Mouse (Mus musculus): Measurements from ENCODE around the gene Smarcc1. TPM values are rescaled to one million over a fixed set of nuclear protein-coding genes. Genes with fewer than 3 reads are reported as not detected.

Gene Smarcc1
- total and polyA plus RNA-seq, 3 experiments = 35.5 to 488 (median 79.0) TPM

- TF ChIP-seq USF1 (IDR thresholded peaks at IDR 0.05; ENCODE audit: low read depth, low read length) (no peak), MAX (IDR thresholded peaks at IDR 0.05; ENCODE audit: low read length) (0 out of 2 replicates have a peak, but pooled peaks have one; percentile 36), JUND (IDR thresholded peaks at IDR 0.05; ENCODE audit: low read depth, low read length) (no peak), MXI1 (IDR thresholded peaks at IDR 0.05; ENCODE audit: low read depth, low read length) (peak; percentile 92), MYB (IDR thresholded peaks at IDR 0.05; ENCODE audit: low read depth, low read length) (no peak), MYC (IDR thresholded peaks at IDR 0.05; ENCODE audit: low read depth, low read length) (0 out of 2 replicates have a peak, but pooled peaks have one; percentile 28), SIN3A (IDR thresholded peaks at IDR 0.05; ENCODE audit: low read length) (peak; percentile 58), ZKSCAN1 (IDR thresholded peaks at IDR 0.05; ENCODE audit: low read depth, low read length) (no peak), HCFC1 (IDR thresholded peaks at IDR 0.05; ENCODE audit: low read depth, low read length) (no peak), POLR2AphosphoS2 (IDR thresholded peaks at IDR 0.05; ENCODE audit: low read length) (no peak), ELF1 (IDR thresholded peaks at IDR 0.05; ENCODE audit: low read depth, low read length) (no peak), RAD21 (IDR thresholded peaks at IDR 0.05; ENCODE audit: low read depth, low read length) (no peak), MEF2A (IDR thresholded peaks at IDR 0.05; ENCODE audit: extremely low read depth, insufficient replicate concordance, low read depth, low read length, poor library complexity, severe bottlenecking) (no peak)
Observed at GRCm38 (mm10) chr9:110132201-110132605, 14.7 kb downstream of the Smarcc1 start (continued).

GRCm38 (mm10) chr9:110132921-110133320 lies 15.4 kb downstream of the Smarcc1 start:
- peaks cover 3 to 15% of the 10 kb centered on the region in 2 experiments; a peak in 3 of 4 replicates for H3K4me1 ChIP-seq (ENCODE audit: control insufficient read depth in 1 of 2, insufficient read depth in 2 of 2, low read length in 2 of 2)
- H3K9me3 ChIP-seq (replicated peaks; ENCODE audit: insufficient read depth, low read length) = no peaks in the 10 kb centered on the region
- H3K27ac ChIP-seq (ENCODE audit: control insufficient read depth, low read depth, low read length) = no peak overlapping the region
- no peaks in the 10 kb centered on the region for H3K27me3 ChIP-seq (ENCODE audit: control insufficient read depth in 1 of 2, insufficient read depth in 2 of 2, low read length in 2 of 2)
- H3K9ac ChIP-seq (ENCODE audit: control insufficient read depth, low read depth, low read length, poor library complexity, severe bottlenecking) = peak overlapping the region; percentile 91
- H3K79me2 ChIP-seq (ENCODE audit: control insufficient read depth, insufficient read depth, low read length, poor library complexity) = peaks cover 46% of the 10 kb centered on the region
- peak overlapping the region; percentile 80 to 83 for H3K4me3 ChIP-seq (ENCODE audit: control insufficient read depth in 1 of 2, insufficient read depth in 1 of 2, low read depth in 2 of 2, low read length in 2 of 2)
- DNase-seq (ENCODE audit: low read depth, low spot score) = no peak
- H3K36me3 ChIP-seq (ENCODE audit: control insufficient read depth in 1 of 2, insufficient read depth in 2 of 2, low read length in 2 of 2) = peaks cover 11 to 31% of the 10 kb centered on the region in 2 experiments
- TF ChIP-seq GATA1 (IDR thresholded peaks at IDR 0.05; ENCODE audit: low read depth, low read length) = no peak
- peak; percentile 95 for TF ChIP-seq MAFK (IDR thresholded peaks at IDR 0.05; ENCODE audit: borderline replicate concordance, low read depth, low read length)
- TF ChIP-seq POLR2A (IDR thresholded peaks at IDR 0.05; ENCODE audit: control insufficient read depth in 1 of 2, insufficient read depth in 1 of 2, low read depth in 1 of 2, low read length in 2 of 2, poor library complexity in 1 of 2) = no peak
- no peak for TF ChIP-seq TAL1 (IDR thresholded peaks at IDR 0.05; ENCODE audit: low read length)

- DNase-seq (ENCODE audit: low read depth, low spot score) = peak; percentile 54
- no peak overlapping the region for H3K9ac ChIP-seq (ENCODE audit: control insufficient read depth, low read depth, low read length, poor library complexity, severe bottlenecking)
- no peak overlapping the region for H3K4me3 ChIP-seq (ENCODE audit: control insufficient read depth in 1 of 2, insufficient read depth in 1 of 2, low read depth in 2 of 2, low read length in 2 of 2)
- H3K36me3 ChIP-seq (ENCODE audit: control insufficient read depth in 1 of 2, insufficient read depth in 2 of 2, low read length in 2 of 2) = peaks cover 11 to 41% of the 10 kb centered on the region in 2 experiments
- H3K27me3 ChIP-seq (ENCODE audit: control insufficient read depth in 1 of 2, insufficient read depth in 2 of 2, low read length in 2 of 2) = no peaks in the 10 kb centered on the region
- no peaks in the 10 kb centered on the region for H3K9me3 ChIP-seq (replicated peaks; ENCODE audit: insufficient read depth, low read length)
- TF ChIP-seq POLR2AphosphoS2 (IDR thresholded peaks at IDR 0.05; ENCODE audit: low read length) (no peak), TAL1 (IDR thresholded peaks at IDR 0.05; ENCODE audit: low read length) (no peak), SIN3A (IDR thresholded peaks at IDR 0.05; ENCODE audit: low read length) (peak; percentile 28; the same call in 1 of the 2 replicates), GATA1 (IDR thresholded peaks at IDR 0.05; ENCODE audit: low read depth, low read length) (no peak), HCFC1 (IDR thresholded peaks at IDR 0.05; ENCODE audit: low read depth, low read length) (0 out of 2 replicates have a peak, but pooled peaks have one; percentile 21), MAZ (IDR thresholded peaks at IDR 0.05; ENCODE audit: low read depth, low read length) (no peak), UBTF (IDR thresholded peaks at IDR 0.05; ENCODE audit: borderline replicate concordance, insufficient read depth, low read depth, low read length) (no peak), MXI1 (IDR thresholded peaks at IDR 0.05; ENCODE audit: low read depth, low read length) (no peak), SMC3 (IDR thresholded peaks at IDR 0.05; ENCODE audit: low read depth, low read length) (peak; percentile 23; the same call in 1 of the 2 replicates), CTCF (IDR thresholded peaks at IDR 0.05 in 2 of 3, conservative IDR thresholded peaks at IDR 0.05 in 1 of 3; ENCODE audit: control insufficient read depth in 1 of 3, insufficient read depth in 1 of 3, low read depth in 2 of 3, low read length in 3 of 3, poor library complexity in 1 of 3, severe bottlenecking in 1 of 3) (peak; percentile 55 to 75 (median 64)), MEF2A (IDR thresholded peaks at IDR 0.05; ENCODE audit: extremely low read depth, insufficient replicate concordance, low read depth, low read length, poor library complexity, severe bottlenecking) (no peak), JUND (IDR thresholded peaks at IDR 0.05; ENCODE audit: low read depth, low read length) (no peak)
- H3K27ac ChIP-seq (ENCODE audit: control insufficient read depth, low read depth, low read length) = no peak overlapping the region
- peaks cover 46% of the 10 kb centered on the region for H3K79me2 ChIP-seq (ENCODE audit: control insufficient read depth, insufficient read depth, low read length, poor library complexity)
- peaks cover 8 to 15% of the 10 kb centered on the region in 2 experiments; a peak in 3 of 4 replicates for H3K4me1 ChIP-seq (ENCODE audit: control insufficient read depth in 1 of 2, insufficient read depth in 2 of 2, low read length in 2 of 2)
Observed at GRCm38 (mm10) chr9:110134176-110134575, 16.7 kb downstream of the Smarcc1 start.
